Mouse (Mus musculus) urinary bladder, postnatal 36 days (tissue): ENCODE data around the gene Fgfr2.

Experiments
- DNase-seq, 2 experiments: peaks; one replicate each; pipeline ENCODE4 v3.0.0; 2022; ENCODE audit warnings: low spot score in 2 of 2, mixed read lengths in 1 of 2

Fgfr2 gene

DNA sequence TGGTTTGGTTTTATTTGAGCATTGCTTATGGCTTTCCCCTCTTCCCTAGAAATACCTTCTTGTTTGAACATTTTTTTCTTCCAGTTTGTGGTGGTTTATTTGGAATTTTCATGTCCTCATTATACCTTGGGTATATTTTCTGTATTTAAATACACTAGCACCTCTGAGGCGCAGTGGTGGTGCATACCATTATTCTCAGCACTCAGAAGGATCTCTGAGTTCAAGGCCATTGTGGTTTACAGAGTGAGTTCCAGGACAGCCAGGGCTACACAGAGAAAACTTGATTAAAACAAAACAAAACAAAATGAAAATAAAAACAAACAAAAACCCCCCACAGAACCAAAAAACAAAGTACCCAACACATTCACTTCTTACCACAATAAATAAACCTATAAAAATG, 189.8 kb downstream of the Fgfr2 start:
- no peak for DNase-seq

DNA sequence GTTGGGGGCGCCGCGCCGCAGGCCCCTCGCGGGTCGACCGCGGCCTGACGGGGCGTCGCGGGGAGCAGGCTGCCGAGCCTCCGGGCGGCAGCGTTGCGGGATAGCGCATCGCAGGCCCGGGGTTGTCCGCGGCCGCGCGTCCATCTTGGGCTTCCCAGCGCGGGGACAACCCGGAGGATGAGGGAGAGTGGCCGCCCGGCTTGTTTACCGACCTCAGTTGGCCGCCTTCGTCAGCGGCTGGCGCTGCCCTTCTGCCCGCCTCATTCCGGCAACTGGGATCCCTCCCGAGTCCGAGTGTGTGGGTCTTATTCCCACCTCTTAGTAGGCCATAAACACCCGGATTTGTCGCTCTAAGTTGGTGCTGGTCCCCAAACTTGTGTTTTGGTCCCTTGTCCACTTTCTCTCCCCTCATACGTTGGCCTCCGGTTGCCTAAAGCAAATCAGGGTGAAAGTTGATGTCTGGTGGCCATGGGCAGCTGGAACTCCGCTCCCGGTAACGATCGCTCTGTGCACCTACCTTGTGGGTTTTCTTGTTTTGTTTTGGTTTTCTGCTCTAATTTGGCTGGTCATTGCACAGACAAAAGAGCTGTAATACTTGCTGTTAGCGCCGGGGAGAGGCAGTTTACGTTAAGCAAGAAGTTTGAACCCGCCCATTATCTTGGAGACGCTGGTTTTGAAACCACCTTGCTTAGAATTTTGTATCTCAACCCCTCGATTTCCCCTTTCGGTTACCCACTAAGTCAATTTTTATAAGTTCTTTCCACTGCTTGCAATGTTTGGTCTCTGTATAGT, 191.4 kb downstream of the Fgfr2 start:
- peak; percentile 38 to 44 for DNase-seq

DNA sequence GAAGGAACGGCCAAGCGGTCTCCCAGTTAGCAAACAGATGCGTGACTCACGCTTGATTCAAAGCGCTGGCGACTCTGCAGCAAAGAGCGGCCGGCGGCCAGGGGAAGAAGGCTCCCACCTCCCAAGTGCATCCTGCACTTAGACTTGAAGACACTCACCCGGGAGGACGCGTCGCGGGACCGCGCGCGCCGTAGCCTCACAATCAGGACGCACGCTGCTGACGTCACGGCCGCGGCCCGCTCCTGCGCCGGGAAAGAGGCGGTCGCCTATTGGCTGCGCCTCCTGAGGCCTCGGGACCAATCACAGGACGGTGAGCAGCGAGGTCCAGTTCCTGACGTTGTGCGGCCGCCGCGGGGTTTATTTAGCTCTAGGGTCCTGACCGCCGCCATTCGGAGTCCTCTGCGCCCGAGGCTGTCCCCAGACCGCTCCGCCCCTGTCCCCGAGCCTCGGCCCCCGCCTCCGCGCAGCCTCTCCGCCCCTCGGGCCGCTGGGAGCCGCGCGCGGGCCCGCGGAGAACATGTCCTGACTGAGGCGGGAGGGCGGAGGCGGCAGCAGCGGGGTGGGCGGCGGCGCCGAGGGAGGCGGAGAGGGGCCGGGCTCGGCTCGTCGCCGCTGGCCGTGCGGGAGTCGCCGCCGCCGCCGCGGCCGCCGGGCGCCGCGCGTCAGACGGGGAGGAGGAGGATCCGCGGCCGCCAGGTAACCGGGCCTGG, 192.1 kb downstream of the Fgfr2 start, which contains the start of gene Zranb1:
Zranb1 (plus strand) TSS at position 293 of the 710 bp plus-strand sequence.
- peak; percentile 97 to 98 for DNase-seq

GRCm38 (mm10) chr7:132930055-132930454, 193.1 kb downstream of the Fgfr2 start:
- no peak for DNase-seq

DNA sequence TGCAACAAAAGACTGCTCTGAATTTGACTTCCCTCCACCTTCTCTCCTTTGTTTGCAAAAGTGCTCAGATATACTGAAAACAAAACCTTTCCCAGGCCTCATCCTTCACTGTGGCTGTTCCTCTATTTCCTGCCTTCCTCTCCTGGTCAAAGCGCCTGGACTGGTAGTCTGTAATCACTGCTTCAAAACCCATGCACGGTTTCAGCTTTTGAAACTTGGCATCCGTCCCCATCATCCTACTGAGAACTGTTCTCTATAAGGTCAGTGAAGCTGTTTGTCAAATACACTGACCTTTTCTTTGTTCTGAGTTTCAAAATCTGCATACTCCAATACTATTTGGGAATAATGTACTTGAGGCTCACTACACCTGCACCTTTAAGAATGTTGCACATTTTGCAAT, 195.9 kb downstream of the Fgfr2 start:
- no peak for DNase-seq

DNA sequence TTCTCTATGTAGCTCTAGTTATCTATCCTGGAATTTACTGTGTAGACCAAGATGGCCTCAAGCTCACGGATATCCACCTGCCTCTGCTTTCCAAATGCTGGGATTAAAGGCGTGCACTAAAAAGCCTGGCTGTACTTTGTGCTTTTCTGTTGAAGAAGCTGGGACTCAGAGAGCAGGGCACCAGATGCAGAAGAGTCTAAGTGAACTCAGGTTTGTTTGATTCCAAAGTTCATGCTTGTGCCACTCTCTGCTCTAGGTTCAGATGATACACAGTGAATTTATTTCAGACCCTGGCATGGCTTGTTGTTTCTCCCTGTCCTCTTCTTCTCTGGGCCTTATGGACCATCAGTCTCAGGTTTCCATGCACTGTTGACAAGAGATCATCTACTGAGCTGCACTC, 197.9 kb downstream of the Fgfr2 start:
- DNase-seq: no peak

GRCm38 (mm10) chr7:132921971-132922370, 201.2 kb downstream of the Fgfr2 start:
- DNase-seq: no peak

- DNase-seq: no peak
These were observed 219.4 kb downstream of the Fgfr2 start for GRCm38 (mm10) chr7:132903796-132904195.

GRCm38 (mm10) chr7:132900826-132901531, 222.2 kb downstream of the Fgfr2 start:
- DNase-seq: no peak

DNA sequence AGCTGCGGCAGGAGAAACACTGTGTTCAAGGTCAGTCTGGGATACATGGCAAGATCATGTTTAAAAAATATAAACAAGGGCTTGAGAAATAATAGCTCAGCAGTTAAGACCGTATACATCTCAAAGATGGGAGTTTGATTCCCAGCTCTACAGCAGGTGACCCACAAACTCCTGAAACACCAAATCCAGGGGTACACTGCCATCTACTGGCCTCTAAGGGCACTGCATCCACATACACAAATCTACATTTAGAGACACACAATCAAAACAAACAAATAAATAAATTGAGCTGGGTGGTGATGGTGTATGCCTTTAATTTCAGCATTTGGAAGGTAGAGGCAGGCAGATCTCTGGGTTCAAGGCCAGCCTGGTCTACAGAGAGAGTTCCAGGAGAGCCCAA, 224.9 kb downstream of the Fgfr2 start:
- DNase-seq: no peak

GRCm38 (mm10) chr7:132897258-132897657, 225.9 kb downstream of the Fgfr2 start:
- DNase-seq: no peak

DNA sequence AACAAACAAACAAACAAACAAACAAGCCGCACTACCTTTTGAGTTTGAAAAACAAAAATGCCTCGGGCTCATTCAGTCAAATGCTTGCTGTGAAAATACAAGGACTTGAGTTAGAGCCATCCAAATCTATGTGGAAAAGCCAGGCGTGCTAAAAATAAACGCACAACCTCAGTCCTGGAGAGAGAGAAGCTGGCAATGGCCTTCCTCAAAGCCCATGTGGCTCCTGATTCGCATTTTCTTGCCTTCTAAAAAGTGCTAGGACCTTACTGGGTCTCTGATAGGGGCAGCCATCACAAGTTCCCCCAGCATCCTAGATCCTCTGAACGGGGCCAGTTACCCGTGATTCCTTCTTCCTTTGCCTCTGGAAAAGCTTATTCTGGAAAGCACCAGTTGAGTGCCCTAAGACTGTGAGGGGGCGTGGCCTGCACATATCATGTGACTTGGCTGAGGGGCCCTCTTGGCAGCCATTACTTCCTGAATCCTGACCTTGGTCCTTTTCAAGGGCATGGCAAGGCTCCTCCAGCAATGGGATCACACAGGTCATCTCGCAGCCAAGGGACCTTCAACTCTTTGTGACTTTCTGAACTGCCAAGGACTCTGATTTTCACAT, 226.8 kb downstream of the Fgfr2 start:
- DNase-seq: no peak

GRCm38 (mm10) chr7:132894841-132895555, 228.2 kb downstream of the Fgfr2 start:
- DNase-seq: peak in 1 of 2 experiments; percentile 13

GRCm38 (mm10) chr7:132893336-132893735, 229.8 kb downstream of the Fgfr2 start:
- no peak for DNase-seq

GRCm38 (mm10) chr7:132892806-132893205, 230.3 kb downstream of the Fgfr2 start:
- no peak for DNase-seq

DNA sequence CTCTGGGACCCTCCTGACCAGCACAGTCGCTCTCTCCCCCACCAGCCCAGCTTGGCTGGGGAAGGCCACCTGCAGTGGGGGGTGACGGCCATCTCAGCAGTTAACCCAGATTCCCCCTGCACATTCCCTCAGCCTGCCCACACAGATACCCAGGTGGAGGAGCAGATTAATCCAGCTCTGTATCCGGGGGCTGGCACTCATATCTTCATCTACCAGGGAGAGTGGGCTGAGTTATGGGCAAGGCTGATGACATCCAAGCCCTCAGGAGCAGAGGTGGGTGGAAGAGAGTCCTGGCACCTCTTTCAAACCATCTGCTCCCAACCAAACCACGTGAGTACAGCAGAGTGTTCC, 230.9 kb downstream of the Fgfr2 start:
- no peak for DNase-seq

DNA sequence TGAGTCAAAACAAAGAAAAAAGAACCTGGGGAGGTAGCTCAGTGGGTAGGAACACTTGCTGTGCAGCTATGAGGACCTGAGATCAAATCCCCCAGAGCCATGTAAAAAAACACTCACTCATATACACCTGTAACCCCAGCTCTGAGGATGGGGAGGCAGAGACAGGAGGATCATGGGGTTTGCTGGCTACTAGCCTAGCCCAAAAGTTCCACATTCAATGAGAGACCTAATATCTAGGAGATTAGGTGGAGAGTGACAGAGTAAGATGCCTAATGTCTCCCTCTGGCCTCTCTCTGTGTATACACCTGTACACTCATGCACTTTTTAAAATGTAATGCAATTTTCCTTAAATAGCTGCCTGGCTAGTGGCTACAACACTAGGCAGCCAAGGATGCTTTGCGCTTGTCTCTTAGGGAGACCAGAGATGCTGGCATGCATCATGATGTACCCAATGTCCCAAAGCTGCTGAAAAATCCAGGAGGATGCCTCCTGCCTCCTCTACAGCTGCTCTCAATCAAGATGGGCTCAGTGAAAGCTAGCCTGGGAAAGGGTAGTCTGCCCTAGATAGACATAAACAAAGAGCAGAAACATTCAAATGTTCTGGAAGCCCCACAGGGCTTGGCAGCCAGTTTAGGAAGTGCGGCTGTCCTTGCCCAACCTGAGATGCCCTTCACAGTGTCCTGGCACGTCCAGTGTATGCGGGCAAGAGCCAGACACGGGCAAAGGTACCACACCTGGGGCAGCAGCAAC, 231.4 kb downstream of the Fgfr2 start:
- no peak for DNase-seq

DNA sequence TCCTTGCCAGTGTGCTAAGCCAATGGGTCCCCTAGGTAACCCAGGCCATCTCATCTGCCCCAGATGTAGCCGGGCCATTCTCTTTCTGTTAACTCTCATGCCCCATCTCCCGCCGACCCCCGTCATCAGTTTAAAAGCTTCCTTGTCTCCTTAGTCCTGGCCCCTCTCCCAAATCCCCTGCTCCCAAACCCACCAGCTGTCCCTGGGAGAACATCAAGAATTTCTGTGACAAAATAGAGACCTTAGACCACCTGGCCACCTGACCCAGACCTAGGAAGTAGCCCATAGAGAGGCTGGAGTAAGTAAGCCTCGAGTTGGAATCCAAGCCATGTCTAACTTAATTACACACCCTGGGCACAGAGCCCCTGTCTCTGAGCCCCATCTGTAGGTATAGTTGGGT, 232.9 kb downstream of the Fgfr2 start:
- no peak for DNase-seq

GRCm38 (mm10) chr7:132889691-132890090, 233.5 kb downstream of the Fgfr2 start:
- no peak for DNase-seq

- DNase-seq: no peak
These were observed 234.5 kb downstream of the Fgfr2 start for GRCm38 (mm10) chr7:132888518-132889249.
